Mouse (Mus musculus): ENCODE results near the gene Fndc9. TPM values are rescaled to one million over a fixed set of nuclear protein-coding genes. Genes with fewer than 3 reads are reported as not detected.
A peak's percentile ranks its signal among the peaks of the same experiment; 100 is the strongest.

The Fndc9 gene
- polyA plus RNA-seq, 1 experiment from 2014 or later, result 0.24 TPM

GRCm38 (mm10) chr11:46209884-46210283 is 25.4 kb upstream of the Fndc9 start:
- 32% methylated on average over 2 of the region's 2 CpGs for WGBS
- no peaks in the 10 kb centered on the region for H3K27me3 ChIP-seq (ENCODE audit: control insufficient read depth, insufficient read depth, low read length)
- H3K4me3 ChIP-seq (ENCODE audit: low read depth, low read length), result no peak overlapping the region
- no peaks in the 10 kb centered on the region for H3K36me3 ChIP-seq (replicated peaks; ENCODE audit: control insufficient read depth, insufficient read depth, low read depth, low read length)
- DNase-seq (ENCODE audit: low spot score), result no peak
- H3K9ac ChIP-seq (replicated peaks; ENCODE audit: low read length), result no peak overlapping the region
- H3K4me2 ChIP-seq (ENCODE audit: low read depth, low read length), result no peak overlapping the region
- no peak overlapping the region for H3K27ac ChIP-seq (replicated peaks; ENCODE audit: low read depth, low read length)
- H3K9me3 ChIP-seq (replicated peaks; ENCODE audit: control insufficient read depth, low read length), result no peaks in the 10 kb centered on the region
- no peaks in the 10 kb centered on the region for H3K4me1 ChIP-seq (ENCODE audit: control insufficient read depth, insufficient read depth, low read length)
- no peak for ATAC-seq (replicated peaks; ENCODE audit: insufficient number of reproducible peaks, low FRiP score, low TSS enrichment, low read depth)

DNA sequence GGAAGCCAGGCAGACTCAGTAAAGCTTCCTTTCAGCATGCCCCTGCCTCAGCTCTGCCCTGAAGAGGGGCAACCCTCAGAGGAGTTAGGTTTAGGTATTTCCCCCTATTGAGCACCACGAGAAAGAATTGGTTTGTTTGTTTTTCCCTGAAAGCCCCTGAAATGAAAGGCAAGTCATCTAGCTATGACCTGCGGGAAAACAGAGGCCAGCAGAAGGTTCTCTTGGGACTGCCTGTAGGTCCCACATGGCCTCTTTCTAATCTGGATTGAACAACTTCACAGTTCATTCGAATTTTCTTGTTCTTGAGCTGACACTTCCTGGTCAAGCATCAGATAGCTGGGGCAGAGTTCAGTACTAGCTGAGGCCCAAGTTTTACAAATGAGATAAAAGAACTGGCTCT is 23.5 kb upstream of the Fndc9 start:
- Histone ChIP-seq H3K9me3 (replicated peaks; ENCODE audit: control insufficient read depth, low read length) (no peaks in the 10 kb centered on the region), H3K4me1 (ENCODE audit: control insufficient read depth, insufficient read depth, low read length) (no peaks in the 10 kb centered on the region; the same call in 1 of the 2 replicates), H3K27ac (replicated peaks; ENCODE audit: low read depth, low read length) (no peak overlapping the region), H3K27me3 (ENCODE audit: control insufficient read depth, insufficient read depth, low read length) (no peaks in the 10 kb centered on the region), H3K36me3 (replicated peaks; ENCODE audit: control insufficient read depth, insufficient read depth, low read depth, low read length) (no peaks in the 10 kb centered on the region), H3K4me2 (ENCODE audit: low read depth, low read length) (no peak overlapping the region), H3K4me3 (ENCODE audit: low read depth, low read length) (no peak overlapping the region), H3K9ac (replicated peaks; ENCODE audit: low read length) (no peak overlapping the region)
- no peak for ATAC-seq (replicated peaks; ENCODE audit: insufficient number of reproducible peaks, low FRiP score, low TSS enrichment, low read depth)
- WGBS, result 10% methylated on average over 3 of the region's 3 CpGs
- no peak for DNase-seq (ENCODE audit: low spot score)

- Histone ChIP-seq H3K4me1 (ENCODE audit: control insufficient read depth, insufficient read depth, low read length) (no peaks in the 10 kb centered on the region; the same call in 1 of the 2 replicates), H3K9ac (replicated peaks; ENCODE audit: low read length) (0 out of 2 replicates have a peak overlapping the region, but pooled peaks have one; percentile 4), H3K27ac (replicated peaks; ENCODE audit: low read depth, low read length) (peak overlapping the region; percentile 30; the same call in 1 of the 2 replicates), H3K4me2 (ENCODE audit: low read depth, low read length) (no peak overlapping the region), H3K4me3 (ENCODE audit: low read depth, low read length) (no peak overlapping the region), H3K27me3 (ENCODE audit: control insufficient read depth, insufficient read depth, low read length) (no peaks in the 10 kb centered on the region), H3K9me3 (replicated peaks; ENCODE audit: control insufficient read depth, low read length) (no peaks in the 10 kb centered on the region), H3K36me3 (replicated peaks; ENCODE audit: control insufficient read depth, insufficient read depth, low read depth, low read length) (no peaks in the 10 kb centered on the region)
- DNase-seq (ENCODE audit: low spot score), result peak; percentile 69
- ATAC-seq (replicated peaks; ENCODE audit: insufficient number of reproducible peaks, low FRiP score, low TSS enrichment, low read depth), result no peak
- 56% methylated on average over 5 of the region's 5 CpGs for WGBS
These were observed 21.5 kb upstream of the Fndc9 start for GRCm38 (mm10) chr11:46213844-46214243.

DNA sequence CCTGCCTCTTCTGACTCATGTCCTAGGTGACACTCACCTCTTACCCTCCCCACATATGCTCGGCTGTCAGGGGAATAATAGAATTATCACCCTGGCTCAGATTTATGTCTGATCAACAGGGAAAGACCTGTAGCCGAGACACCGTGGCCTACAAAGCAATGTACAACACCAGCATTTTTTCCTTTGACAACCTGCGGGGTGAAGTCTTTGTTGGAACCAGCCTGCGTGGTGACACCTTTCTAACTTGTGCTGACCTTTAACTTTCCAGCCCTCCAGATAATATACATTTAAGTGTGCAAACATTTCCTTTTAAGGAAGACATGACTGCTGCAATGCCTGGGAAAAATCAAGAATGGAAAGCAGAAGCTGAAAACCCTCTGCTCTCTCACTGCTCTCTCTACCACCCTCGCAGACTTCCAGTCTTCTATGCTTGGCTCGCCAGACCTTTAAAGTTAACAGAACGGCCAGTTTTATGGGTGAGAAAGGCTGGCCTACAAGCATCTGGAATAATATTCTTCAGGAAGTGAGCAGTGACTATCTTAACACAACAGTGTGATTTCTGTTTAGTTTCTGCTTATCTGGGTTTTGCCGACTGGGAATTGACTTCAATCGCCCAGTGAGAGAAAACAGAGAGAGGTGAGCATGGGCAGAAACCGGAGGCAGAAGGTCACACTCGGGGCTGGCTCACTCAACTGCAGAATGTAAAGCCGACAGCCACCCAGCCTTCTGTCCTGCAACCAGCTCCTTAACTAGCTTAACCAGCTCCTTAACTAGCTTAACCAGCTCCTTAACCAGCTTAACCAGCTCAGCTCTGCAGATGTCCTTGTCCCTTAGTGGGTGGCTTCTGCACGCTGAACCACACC is 20.7 kb upstream of the Fndc9 start:
- WGBS, result 60% methylated on average over 14 of the region's 14 CpGs
- no peak for ATAC-seq (replicated peaks; ENCODE audit: insufficient number of reproducible peaks, low FRiP score, low TSS enrichment, low read depth)
- H3K36me3 ChIP-seq (replicated peaks; ENCODE audit: control insufficient read depth, insufficient read depth, low read depth, low read length), result no peaks in the 10 kb centered on the region
- H3K9me3 ChIP-seq (replicated peaks; ENCODE audit: control insufficient read depth, low read length), result no peaks in the 10 kb centered on the region
- H3K9ac ChIP-seq (replicated peaks; ENCODE audit: low read length), result no peak overlapping the region
- H3K4me3 ChIP-seq (ENCODE audit: low read depth, low read length), result no peak overlapping the region
- no peak overlapping the region for H3K4me2 ChIP-seq (ENCODE audit: low read depth, low read length)
- no peaks in the 10 kb centered on the region for H3K27me3 ChIP-seq (ENCODE audit: control insufficient read depth, insufficient read depth, low read length)
- DNase-seq (ENCODE audit: low spot score), result no peak
- H3K4me1 ChIP-seq (ENCODE audit: control insufficient read depth, insufficient read depth, low read length), result no peaks in the 10 kb centered on the region; the same call in 1 of the 2 replicates
- peak overlapping the region; percentile 30; the same call in 1 of the 2 replicates for H3K27ac ChIP-seq (replicated peaks; ENCODE audit: low read depth, low read length)

- H3K4me2 ChIP-seq (ENCODE audit: low read depth, low read length), result no peak overlapping the region
- ATAC-seq (replicated peaks; ENCODE audit: insufficient number of reproducible peaks, low FRiP score, low TSS enrichment, low read depth), result peak; percentile 49; the same call in 1 of the 2 replicates
- H3K27ac ChIP-seq (replicated peaks; ENCODE audit: low read depth, low read length), result no peak overlapping the region
- WGBS, result 22% methylated on average over 3 of the region's 3 CpGs
- no peaks in the 10 kb centered on the region for H3K36me3 ChIP-seq (replicated peaks; ENCODE audit: control insufficient read depth, insufficient read depth, low read depth, low read length)
- peak; percentile 95 for DNase-seq (ENCODE audit: low spot score)
- no peaks in the 10 kb centered on the region; the same call in 1 of the 2 replicates for H3K4me1 ChIP-seq (ENCODE audit: control insufficient read depth, insufficient read depth, low read length)
- H3K4me3 ChIP-seq (ENCODE audit: low read depth, low read length), result no peak overlapping the region
- no peaks in the 10 kb centered on the region for H3K9me3 ChIP-seq (replicated peaks; ENCODE audit: control insufficient read depth, low read length)
- no peaks in the 10 kb centered on the region for H3K27me3 ChIP-seq (ENCODE audit: control insufficient read depth, insufficient read depth, low read length)
- H3K9ac ChIP-seq (replicated peaks; ENCODE audit: low read length), result no peak overlapping the region
These were observed 20.0 kb upstream of the Fndc9 start for GRCm38 (mm10) chr11:46215354-46215753.

DNA sequence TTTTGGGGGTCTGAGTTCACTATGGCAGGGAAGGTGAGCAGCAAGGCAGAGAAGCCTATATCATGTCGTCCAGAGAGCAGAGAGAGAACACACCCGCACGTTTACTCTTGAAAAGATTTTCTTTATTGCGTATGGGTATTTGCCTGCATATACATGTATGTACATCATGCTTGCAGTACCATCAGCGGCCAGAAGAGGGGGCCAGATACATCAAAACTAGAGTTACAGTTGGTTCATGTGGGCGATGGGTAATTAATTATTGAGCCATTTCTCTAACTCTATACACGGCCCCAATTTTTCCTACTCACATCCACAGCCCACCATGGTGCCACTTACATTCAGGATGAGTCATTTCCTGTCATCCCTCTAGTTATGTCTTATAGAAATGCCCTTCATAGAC is 18.7 kb upstream of the Fndc9 start:
- H3K4me3 ChIP-seq (ENCODE audit: low read depth, low read length), result no peak overlapping the region
- H3K4me2 ChIP-seq (ENCODE audit: low read depth, low read length), result no peak overlapping the region
- no peaks in the 10 kb centered on the region for H3K36me3 ChIP-seq (replicated peaks; ENCODE audit: control insufficient read depth, insufficient read depth, low read depth, low read length)
- peak; percentile 42 for DNase-seq (ENCODE audit: low spot score)
- H3K9ac ChIP-seq (replicated peaks; ENCODE audit: low read length), result no peak overlapping the region
- 69% methylated on average over 7 of the region's 7 CpGs for WGBS
- ATAC-seq (replicated peaks; ENCODE audit: insufficient number of reproducible peaks, low FRiP score, low TSS enrichment, low read depth), result no peak
- H3K9me3 ChIP-seq (replicated peaks; ENCODE audit: control insufficient read depth, low read length), result no peaks in the 10 kb centered on the region
- no peaks in the 10 kb centered on the region for H3K27me3 ChIP-seq (ENCODE audit: control insufficient read depth, insufficient read depth, low read length)
- no peak overlapping the region for H3K27ac ChIP-seq (replicated peaks; ENCODE audit: low read depth, low read length)
- no peaks in the 10 kb centered on the region; the same call in 1 of the 2 replicates for H3K4me1 ChIP-seq (ENCODE audit: control insufficient read depth, insufficient read depth, low read length)

- ATAC-seq (replicated peaks; ENCODE audit: insufficient number of reproducible peaks, low FRiP score, low TSS enrichment, low read depth), result no peak
- H3K4me1 ChIP-seq (ENCODE audit: control insufficient read depth, insufficient read depth, low read length), result no peaks in the 10 kb centered on the region; the same call in 1 of the 2 replicates
- H3K36me3 ChIP-seq (replicated peaks; ENCODE audit: control insufficient read depth, insufficient read depth, low read depth, low read length), result no peaks in the 10 kb centered on the region
- no peak overlapping the region for H3K4me2 ChIP-seq (ENCODE audit: low read depth, low read length)
- 75% methylated on average over 9 of the region's 9 CpGs for WGBS
- H3K27ac ChIP-seq (replicated peaks; ENCODE audit: low read depth, low read length), result no peak overlapping the region
- H3K4me3 ChIP-seq (ENCODE audit: low read depth, low read length), result no peak overlapping the region
- no peaks in the 10 kb centered on the region for H3K27me3 ChIP-seq (ENCODE audit: control insufficient read depth, insufficient read depth, low read length)
- no peaks in the 10 kb centered on the region for H3K9me3 ChIP-seq (replicated peaks; ENCODE audit: control insufficient read depth, low read length)
- no peak overlapping the region for H3K9ac ChIP-seq (replicated peaks; ENCODE audit: low read length)
- no peak for DNase-seq (ENCODE audit: low spot score)
These were observed 17.6 kb upstream of the Fndc9 start for GRCm38 (mm10) chr11:46217686-46218085.

GRCm38 (mm10) chr11:46218584-46218983 is 16.7 kb upstream of the Fndc9 start:
- no peak overlapping the region for H3K4me2 ChIP-seq (ENCODE audit: low read depth, low read length)
- H3K27me3 ChIP-seq (ENCODE audit: control insufficient read depth, insufficient read depth, low read length), result no peaks in the 10 kb centered on the region
- 22% methylated on average over 5 of the region's 5 CpGs for WGBS
- no peaks in the 10 kb centered on the region; the same call in 1 of the 2 replicates for H3K4me1 ChIP-seq (ENCODE audit: control insufficient read depth, insufficient read depth, low read length)
- DNase-seq (ENCODE audit: low spot score) (no peak), ATAC-seq (replicated peaks; ENCODE audit: insufficient number of reproducible peaks, low FRiP score, low TSS enrichment, low read depth) (peak; percentile 36; the same call in 1 of the 2 replicates)
- H3K9me3 ChIP-seq (replicated peaks; ENCODE audit: control insufficient read depth, low read length), result no peaks in the 10 kb centered on the region
- H3K4me3 ChIP-seq (ENCODE audit: low read depth, low read length), result no peak overlapping the region
- H3K36me3 ChIP-seq (replicated peaks; ENCODE audit: control insufficient read depth, insufficient read depth, low read depth, low read length), result no peaks in the 10 kb centered on the region
- no peak overlapping the region for H3K27ac ChIP-seq (replicated peaks; ENCODE audit: low read depth, low read length)
- no peak overlapping the region for H3K9ac ChIP-seq (replicated peaks; ENCODE audit: low read length)

Measured in embryonic facial prominence, embryonic 11.5 days (tissue).